22 mouse cellular contexts compared by ENCODE assay signal in genomic region chr7:17159011-17159410, GRCm38 (mm10). TPM values are rescaled to one million over a fixed set of nuclear protein-coding genes. Genes with fewer than 3 reads are reported as not detected.
DNase-seq lines count a peak whose midpoint lies in the region; ATAC-seq lines count a peak whose summit lies in the region.
"Had no signal": no experiment of that assay in that cellular context is flagged by ENCODE, and none has a peak within 500 bp of the region (broad histone marks: within the 10 kb centered on the region; RNA-seq: fewer than 3 reads in every experiment).

No protein-coding gene starts in this region.

- DNase-seq in cerebellum, adult 11 months = peak; percentile 23
- DNase-seq in kidney, adult 18-20 months = peak; percentile 42
- peak; percentile 16 for DNase-seq in adipocyte (ENCODE audit: low spot score)
- peak; percentile 58 to 59 for DNase-seq in cerebellum, postnatal 14 days
- no peak for DNase-seq in layer of hippocampus, postnatal 10 days (ENCODE audit: low spot score in 2 of 2)
- DNase-seq in layer of hippocampus, adult 8-10 months (ENCODE audit: low spot score in 2 of 2) = no peak
- DNase-seq: right cerebral cortex, postnatal 25 days had no signal

- H3K9me3 ChIP-seq in kidney, embryonic 15.5 days (replicated peaks) = no peaks in the 10 kb centered on the region
- H3K9me3 ChIP-seq: liver, embryonic 15.5 days had no signal

- H3K36me3 ChIP-seq in kidney, embryonic 15.5 days = no peaks in the 10 kb centered on the region
- H3K36me3 ChIP-seq: limb, embryonic 12.5 days; liver, embryonic 15.5 days had no signal

- no peaks in the 10 kb centered on the region for H3K27me3 ChIP-seq in kidney, embryonic 15.5 days
- H3K27me3 ChIP-seq: limb, embryonic 12.5 days; liver, embryonic 15.5 days had no signal

- H3K9ac ChIP-seq in kidney, embryonic 15.5 days = no peak overlapping the region
- H3K9ac ChIP-seq: limb, embryonic 12.5 days; liver, embryonic 15.5 days had no signal

- no peak overlapping the region for H3K4me3 ChIP-seq in kidney, embryonic 15.5 days (replicated peaks)
- H3K4me3 ChIP-seq: limb, embryonic 12.5 days; liver, embryonic 15.5 days had no signal

- no peaks in the 10 kb centered on the region for H3K4me1 ChIP-seq in kidney, embryonic 15.5 days
- H3K4me1 ChIP-seq: limb, embryonic 12.5 days; liver, embryonic 15.5 days had no signal

- H3K4me2 ChIP-seq in kidney, embryonic 15.5 days = no peak overlapping the region
- H3K4me2 ChIP-seq: limb, embryonic 12.5 days; liver, embryonic 15.5 days had no signal

- 66% methylated on average over 7 of the region's 7 CpGs for WGBS in kidney, embryonic 15.5 days

- no peak overlapping the region for H3K27ac ChIP-seq in kidney, embryonic 15.5 days
- H3K27ac ChIP-seq: limb, embryonic 12.5 days; liver, embryonic 15.5 days had no signal

- ATAC-seq in cerebellum, adult (ENCODE audit: insufficient number of reproducible peaks, low FRiP score, low TSS enrichment) = no peak
- no peak for ATAC-seq in kidney, embryonic 15.5 days (replicated peaks; ENCODE audit: low FRiP score)

RNA-seq across cellular contexts. Expression of gene Ceacam3, which starts 8.9 kb away (rescaled TPM):
- polyA plus RNA-seq in kidney, embryonic 15.5 days (2015; fragmentation: Nextera tagmentation; extraction: Ambion mirVana) = not detected in 2 replicates
- under 1 TPM; 0.18 to 0.20 TPM for total RNA-seq in layer of hippocampus, postnatal 10 days (2021)
- under 1 TPM in 3 of 4 experiments, not detected in 1; 0.09 to 0.17 (median 0.11) TPM for total RNA-seq in layer of hippocampus, adult 8-10 months (2022)
- total RNA-seq: adrenal gland, postnatal 4 days; CH12.LX; heart, postnatal 14 days; megakaryocyte, adult 5-6 weeks; midbrain, postnatal 0 days had no signal
- polyA plus RNA-seq: embryonic facial prominence, embryonic 11.5 days; forebrain, embryonic 11.5 days; gonadal fat pad, adult 2 months; large intestine, adult 2 months; limb, embryonic 12.5 days; liver, embryonic 15.5 days; neural tube, embryonic 11.5 days had no signal

RNA-seq across cellular contexts. Expression of gene Psg29, which starts 44.3 kb away (rescaled TPM):
- not detected in 2 replicates for polyA plus RNA-seq in kidney, embryonic 15.5 days (2015; fragmentation: Nextera tagmentation; extraction: Ambion mirVana)
- under 1 TPM in 1 of 2 experiments, not detected in 1; 0.07 TPM for total RNA-seq in layer of hippocampus, postnatal 10 days (2021)
- not detected for total RNA-seq in layer of hippocampus, adult 8-10 months (2022)
- total RNA-seq: adrenal gland, postnatal 4 days; CH12.LX; heart, postnatal 14 days; left cerebral cortex, adult 18-20 months; megakaryocyte, adult 5-6 weeks; midbrain, postnatal 0 days had no signal
- polyA plus RNA-seq: embryonic facial prominence, embryonic 11.5 days; forebrain, embryonic 11.5 days; gonadal fat pad, adult 2 months; large intestine, adult 2 months; limb, embryonic 12.5 days; liver, embryonic 15.5 days; midbrain, postnatal 0 days; neural tube, embryonic 11.5 days had no signal

Comparison
In these comparisons a context has a peak if more than half of its experiments do, and no peak if none do; other contexts are left out.
1. DNase-seq: peak in cerebellum, adult 11 months (single experiment), kidney, adult 18-20 months (single experiment), adipocyte (single experiment) and cerebellum, postnatal 14 days (2 of 2); none in layer of hippocampus, postnatal 10 days (0 of 2) and layer of hippocampus, adult 8-10 months (0 of 2).